Mouse (Mus musculus) neutrophil, adult 59 days (primary cell): ENCODE data around the gene Gm2696. TPM values are rescaled to one million over a fixed set of nuclear protein-coding genes. Genes with fewer than 3 reads are reported as not detected.

Experiments used
- total RNA-seq, 2 experiments: library from RNA; stranded (reverse); gene quantifications; 1 replicate in 1 of 2; 2 replicates in 1 of 2; pipeline ENCODE4 v1.2.4; 2023

Gene Gm2696
- total RNA-seq = not detected

GRCm38 (mm10) chr10:77814382-77814781, at the start of gene Gm2696:
Gene Gm2696 (plus strand): TSS chr10:77814682.

GRCm38 (mm10) chr10:77771225-77771624, 43.3 kb upstream of the Gm2696 start, which contains the start of gene Gm3238:
Gene Gm3238 (minus strand): TSS chr10:77771325.

DNA sequence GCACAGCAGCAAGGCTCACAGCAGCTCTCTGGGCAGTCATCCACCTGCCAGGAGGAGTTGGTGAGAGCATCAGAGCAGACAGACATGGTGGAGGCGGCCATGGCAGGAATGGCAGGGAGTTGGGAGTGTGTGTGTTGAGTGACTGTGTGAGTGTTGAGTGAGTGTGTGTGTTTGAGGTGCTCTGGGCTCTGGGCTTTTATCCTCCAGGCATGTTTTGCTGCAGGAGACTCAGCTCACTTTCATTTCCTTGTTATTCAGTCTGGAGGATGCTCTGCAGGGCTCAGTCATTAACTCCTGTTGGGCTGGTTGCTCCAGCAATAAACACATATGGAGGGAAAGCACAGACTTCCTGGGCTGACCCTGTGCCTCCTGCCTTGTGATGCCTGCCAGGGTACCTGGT, 37.6 kb upstream of the Gm2696 start, which contains the start of gene Gm7138:
TSS of gene Gm7138 (minus strand) at position 101 of the 400 bp plus-strand sequence.

GRCm38 (mm10) chr10:77782442-77782841, 32.0 kb upstream of the Gm2696 start, which contains the start of gene Gm3250:
Gene Gm3250 (minus strand): TSS chr10:77782542.

GRCm38 (mm10) chr10:77787876-77788275, 26.6 kb upstream of the Gm2696 start, which contains the start of gene Gm7137:
Gene Gm7137 (minus strand): TSS chr10:77788200.

GRCm38 (mm10) chr10:77794976-77795375, 19.5 kb upstream of the Gm2696 start, which contains the start of gene Gm9639:
Gene Gm9639 (minus strand): TSS chr10:77795076.

GRCm38 (mm10) chr10:77798921-77799508, 15.5 kb upstream of the Gm2696 start, which contains the start of gene Gm19668:
Gene Gm19668 (minus strand): TSS chr10:77799133.

DNA sequence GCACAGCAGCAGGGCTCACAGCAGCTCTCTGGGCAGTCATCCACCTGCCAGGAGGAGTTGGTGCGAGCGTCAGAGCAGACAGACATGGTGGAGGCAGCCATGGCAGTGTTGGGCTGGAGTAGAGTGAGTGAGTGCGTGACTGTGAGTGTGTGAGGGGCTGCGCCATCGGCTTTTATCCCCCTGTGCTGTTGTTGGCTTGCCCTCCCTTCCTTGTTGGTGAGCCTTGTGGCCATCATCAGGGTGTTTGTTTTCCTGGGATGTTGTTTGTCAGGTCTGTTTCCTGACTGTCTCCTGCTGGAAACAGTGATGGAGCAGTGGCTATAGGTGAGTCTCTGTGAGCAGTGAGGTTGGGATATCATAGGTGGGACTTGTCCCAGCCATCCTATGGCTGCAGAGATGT, 2.7 kb upstream of the Gm2696 start, which contains the start of gene Gm9507:
TSS of gene Gm9507 (minus strand) at position 101 of the 400 bp plus-strand sequence.

DNA sequence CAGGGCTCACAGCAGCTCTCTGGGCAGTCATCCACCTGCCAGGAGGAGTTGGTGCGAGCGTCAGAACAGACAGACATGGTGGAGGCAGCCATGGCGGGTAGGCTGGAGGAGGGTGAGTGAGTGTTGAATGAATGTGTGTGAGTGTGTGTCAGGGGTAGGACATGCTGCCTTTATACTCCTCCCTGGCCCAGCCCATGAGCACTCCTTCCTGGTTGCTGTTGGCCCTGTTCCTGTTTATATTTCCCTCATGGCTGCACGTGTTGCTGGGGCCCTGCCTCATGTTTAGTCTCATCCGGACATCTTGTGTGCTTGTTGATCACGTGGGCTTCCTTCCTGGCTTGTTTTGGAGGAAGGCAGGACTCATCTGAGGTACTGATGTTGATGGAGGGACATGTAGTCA, 12.5 kb downstream of the Gm2696 start, which contains the start of gene Krtap10-4:
TSS of gene Krtap10-4 (minus strand) at position 145 of the 400 bp plus-strand sequence.

DNA sequence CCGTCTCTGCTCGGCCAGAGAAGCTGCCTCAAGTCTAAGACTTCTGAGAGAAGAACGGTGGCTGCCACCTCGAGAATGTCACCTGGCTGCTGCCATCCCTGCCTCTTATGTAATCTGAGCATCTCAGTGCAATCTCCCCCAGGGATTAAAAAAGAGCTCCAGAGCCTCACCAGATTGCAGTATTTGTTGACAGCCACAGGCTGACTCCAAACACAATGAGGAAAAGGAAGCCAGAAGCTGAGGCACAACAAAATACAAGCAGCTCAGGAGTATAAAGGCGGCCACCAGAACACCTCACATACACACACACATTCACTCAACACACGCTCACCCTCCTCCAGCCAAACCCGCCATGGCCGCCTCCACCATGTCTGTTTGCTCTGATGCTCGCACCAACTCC, 21.2 kb downstream of the Gm2696 start, which contains the start of gene Krtap10-10:
TSS of gene Krtap10-10 (plus strand) at position 301 of the 400 bp plus-strand sequence.

DNA sequence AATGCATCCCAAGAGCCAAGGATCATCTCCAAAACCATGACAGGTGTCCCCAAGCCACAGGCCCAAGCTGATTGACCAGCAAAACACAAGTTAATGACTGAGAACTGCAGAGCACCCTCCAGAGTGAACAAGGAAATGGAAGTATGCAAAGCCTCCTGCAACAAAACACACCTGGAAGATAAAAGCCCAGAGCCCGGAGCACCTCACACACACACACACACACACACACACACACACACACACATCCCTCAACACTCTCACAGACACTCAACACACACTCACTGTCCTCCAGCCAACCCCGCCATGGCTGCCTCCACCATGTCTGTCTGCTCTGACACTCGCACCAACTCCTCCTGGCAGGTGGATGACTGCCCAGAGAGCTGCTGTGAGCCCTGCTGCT, 32.0 kb downstream of the Gm2696 start, which contains the start of gene Gm36176:
TSS of gene Gm36176 (plus strand) at position 301 of the 400 bp plus-strand sequence.

GRCm38 (mm10) chr10:77852559-77852958, 38.1 kb downstream of the Gm2696 start, which contains the start of gene Gm10318:
Gene Gm10318 (plus strand): TSS chr10:77852859.

DNA sequence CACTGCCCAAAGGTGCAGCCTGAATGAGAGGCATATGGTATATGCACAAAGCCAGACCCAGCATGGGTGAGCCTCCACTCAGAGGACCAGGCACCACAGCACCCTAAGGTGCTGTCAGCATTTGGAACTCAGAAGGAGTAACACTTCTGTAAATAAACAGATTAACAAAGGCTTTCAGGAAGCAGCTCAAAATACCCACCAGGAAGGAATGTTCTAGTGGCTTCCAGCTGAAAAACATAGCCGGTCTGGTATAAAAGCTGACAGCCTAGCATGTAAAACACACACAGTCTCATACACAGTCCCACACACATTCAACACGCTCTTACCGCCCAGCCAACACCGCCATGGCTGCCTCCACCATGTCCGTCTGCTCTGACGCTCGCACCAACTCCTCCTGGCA, 47.2 kb downstream of the Gm2696 start, which contains the start of gene Gm3285:
TSS of gene Gm3285 (plus strand) at position 301 of the 400 bp plus-strand sequence.

Other genes starting within 250 kb of the Gm2696 start
- 10 to 100 TPM; 84.8 to 91.5 TPM for gene Pttg1ip, start 233.0 kb upstream of the Gm2696 start, total RNA-seq
- gene Sumo3, start 208.6 kb upstream of the Gm2696 start, total RNA-seq = 10 to 100 TPM; 53.3 to 62.0 TPM
- not detected for gene Gm49325, start 208.5 kb upstream of the Gm2696 start, total RNA-seq
- gene Ube2g2, start 192.4 kb upstream of the Gm2696 start, total RNA-seq = 10 to 100 TPM; 31.4 to 37.3 TPM
- not detected for gene Tspear, start 128.1 kb upstream of the Gm2696 start, total RNA-seq
- gene Gm19402, start 123.9 kb upstream of the Gm2696 start, total RNA-seq = not detected
- not detected for gene Gm9508, start 117.4 kb upstream of the Gm2696 start, total RNA-seq
- not detected for gene Gm10272, start 108.1 kb upstream of the Gm2696 start, total RNA-seq
- gene Gm10024, start 103.2 kb upstream of the Gm2696 start, total RNA-seq = not detected
- not detected for gene Gm10142, start 98.9 kb upstream of the Gm2696 start, total RNA-seq
- not detected for gene Krtap12-1, start 94.1 kb upstream of the Gm2696 start, total RNA-seq
- gene Gm10100, start 88.2 kb upstream of the Gm2696 start, total RNA-seq = not detected
- not detected for gene Gm18596, start 72.0 kb upstream of the Gm2696 start, total RNA-seq
- gene Gm9736, start 63.3 kb upstream of the Gm2696 start, total RNA-seq = not detected
- not detected for gene Gm3233, start 55.0 kb upstream of the Gm2696 start, total RNA-seq
- not detected for gene Gm3238, start 43.4 kb upstream of the Gm2696 start, total RNA-seq
- gene Gm7138, start 37.7 kb upstream of the Gm2696 start, total RNA-seq = not detected
- not detected for gene Gm3250, start 32.1 kb upstream of the Gm2696 start, total RNA-seq
- gene Gm7137, start 26.5 kb upstream of the Gm2696 start, total RNA-seq = not detected
- gene Gm9639, start 19.6 kb upstream of the Gm2696 start, total RNA-seq = not detected
- not detected for gene Gm19668, start 15.5 kb upstream of the Gm2696 start, total RNA-seq
- not detected for gene Gm9507, start 2.8 kb upstream of the Gm2696 start, total RNA-seq
- gene Krtap10-4, start 12.4 kb downstream of the Gm2696 start, total RNA-seq = not detected
- not detected for gene Krtap10-10, start 21.3 kb downstream of the Gm2696 start, total RNA-seq
- not detected for gene Gm36176, start 32.1 kb downstream of the Gm2696 start, total RNA-seq
- gene Gm10318, start 38.2 kb downstream of the Gm2696 start, total RNA-seq = not detected
- not detected for gene Gm3285, start 47.3 kb downstream of the Gm2696 start, total RNA-seq
- under 1 TPM; 0.11 to 0.31 TPM for gene Lrrc3, start 87.9 kb downstream of the Gm2696 start, total RNA-seq
- gene Trpm2, start 155.9 kb downstream of the Gm2696 start, total RNA-seq = 100 to 1,000 TPM; 278 to 284 TPM
- 1 to 10 TPM; 9.5 to 9.7 TPM for gene 1810043G02Rik, start 163.8 kb downstream of the Gm2696 start, total RNA-seq
- gene Pfkl, start 195.4 kb downstream of the Gm2696 start, total RNA-seq = 10 to 100 TPM; 30.5 to 37.9 TPM
- 1 to 10 TPM; 2.0 to 4.1 TPM for gene Dnmt3l, start 227.3 kb downstream of the Gm2696 start, total RNA-seq
- under 1 TPM in 1 of 2 experiments, not detected in 1; 0.22 TPM for gene Aire, start 228.9 kb downstream of the Gm2696 start, total RNA-seq